Mouse (Mus musculus) bone marrow, adult 2 months (tissue): ENCODE measurements around the gene Mvb12b.
A peak's percentile ranks its signal among the peaks of the same experiment; 100 is the strongest.

Experiments used
- CTCF ChIP-seq: fragments of 200-500 bp; IDR thresholded peaks from 2 replicates; pipeline ENCODE4 v1.5.1; 2011; ENCODE audit warnings: low read length, control low read depth; ENCODE audit not compliant: control insufficient read depth, insufficient read depth
- POLR2A ChIP-seq: fragments of 200-500 bp; IDR thresholded peaks from 2 replicates; pipeline ENCODE4 v1.6.1; 2011; ENCODE audit warnings: low read depth, mild to moderate bottlenecking, control low read depth, low read length, borderline replicate concordance; ENCODE audit not compliant: control insufficient read depth

DNA sequence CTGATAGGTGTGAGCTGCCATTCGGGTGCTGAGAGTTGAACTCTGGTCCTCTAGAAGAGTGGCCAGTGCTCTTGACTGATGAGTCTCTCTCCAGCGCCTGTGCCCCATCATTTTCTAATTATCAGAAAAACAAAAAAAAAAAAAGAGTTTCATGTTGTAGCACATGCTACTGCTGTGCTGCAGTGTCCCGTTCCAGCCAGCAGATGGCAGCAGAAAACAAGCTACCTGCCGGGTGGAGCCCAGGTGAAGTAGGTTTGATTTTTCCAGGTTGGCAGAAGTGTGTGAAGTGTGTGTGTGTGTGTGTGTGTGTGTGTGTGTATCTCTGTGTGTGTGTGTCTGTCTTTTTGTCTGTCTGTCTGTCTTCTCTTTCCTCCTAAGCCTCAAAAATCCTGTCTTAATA is 205.5 kb downstream of the Mvb12b start:
- peak; percentile 90 for TF ChIP-seq CTCF
- no peak for TF ChIP-seq POLR2A
